Mouse (Mus musculus): ENCODE measurements around the gene Mast4. TPM values are rescaled to one million over a fixed set of nuclear protein-coding genes. Genes with fewer than 3 reads are reported as not detected.

Mast4 gene
- polyA plus RNA-seq, 1 experiment from 2014 or later: 41.8 TPM

- no peak overlapping the region for H3K4me3 ChIP-seq (replicated peaks; ENCODE audit: low read depth, low read length)
- peaks cover 15% of the 10 kb centered on the region for H3K4me1 ChIP-seq (ENCODE audit: control insufficient read depth, insufficient read depth, low read length)
- H3K27me3 ChIP-seq (ENCODE audit: control insufficient read depth, insufficient read depth, low read length): no peaks in the 10 kb centered on the region
- no peaks in the 10 kb centered on the region for H3K9me3 ChIP-seq (ENCODE audit: control insufficient read depth, low read length)
- ATAC-seq (ENCODE audit: low FRiP score, low TSS enrichment): no peak
- H3K4me2 ChIP-seq (ENCODE audit: low read length): no peak overlapping the region
- DNase-seq: no peak
- H3K36me3 ChIP-seq (ENCODE audit: control insufficient read depth, insufficient read depth, low read length): peaks cover 16% of the 10 kb centered on the region
- H3K27ac ChIP-seq (replicated peaks; ENCODE audit: low read depth, low read length): no peak overlapping the region
- H3K9ac ChIP-seq (replicated peaks; ENCODE audit: low read length): no peak overlapping the region
- 95% methylated on average over 10 of the region's 10 CpGs for WGBS
These were observed 572.1 kb downstream of the Mast4 start for GRCm38 (mm10) chr13:102762203-102762602.

GRCm38 (mm10) chr13:102761410-102761809, 572.9 kb downstream of the Mast4 start:
- Histone ChIP-seq H3K27me3 (ENCODE audit: control insufficient read depth, insufficient read depth, low read length) (no peaks in the 10 kb centered on the region), H3K9me3 (ENCODE audit: control insufficient read depth, low read length) (no peaks in the 10 kb centered on the region), H3K9ac (replicated peaks; ENCODE audit: low read length) (no peak overlapping the region), H3K27ac (replicated peaks; ENCODE audit: low read depth, low read length) (no peak overlapping the region), H3K36me3 (ENCODE audit: control insufficient read depth, insufficient read depth, low read length) (peaks cover 16% of the 10 kb centered on the region), H3K4me2 (ENCODE audit: low read length) (no peak overlapping the region), H3K4me3 (replicated peaks; ENCODE audit: low read depth, low read length) (no peak overlapping the region), H3K4me1 (ENCODE audit: control insufficient read depth, insufficient read depth, low read length) (peaks cover 15% of the 10 kb centered on the region)
- 88% methylated on average over 9 of the region's 9 CpGs for WGBS
- DNase-seq (no peak), ATAC-seq (ENCODE audit: low FRiP score, low TSS enrichment) (no peak)

GRCm38 (mm10) chr13:102758021-102758420, 576.3 kb downstream of the Mast4 start:
- ATAC-seq (ENCODE audit: low FRiP score, low TSS enrichment): no peak
- Histone ChIP-seq H3K36me3 (ENCODE audit: control insufficient read depth, insufficient read depth, low read length) (peaks cover 18% of the 10 kb centered on the region), H3K4me2 (ENCODE audit: low read length) (no peak overlapping the region), H3K4me3 (replicated peaks; ENCODE audit: low read depth, low read length) (no peak overlapping the region), H3K4me1 (ENCODE audit: control insufficient read depth, insufficient read depth, low read length) (no peaks in the 10 kb centered on the region), H3K27me3 (ENCODE audit: control insufficient read depth, insufficient read depth, low read length) (no peaks in the 10 kb centered on the region), H3K9me3 (ENCODE audit: control insufficient read depth, low read length) (no peaks in the 10 kb centered on the region), H3K9ac (replicated peaks; ENCODE audit: low read length) (no peak overlapping the region), H3K27ac (replicated peaks; ENCODE audit: low read depth, low read length) (no peak overlapping the region)
- DNase-seq: no peak
- WGBS: 93% methylated on average over 6 of the region's 6 CpGs

GRCm38 (mm10) chr13:102756071-102756470, 578.2 kb downstream of the Mast4 start:
- H3K9ac ChIP-seq (replicated peaks; ENCODE audit: low read length): no peak overlapping the region
- H3K27ac ChIP-seq (replicated peaks; ENCODE audit: low read depth, low read length): no peak overlapping the region
- no peaks in the 10 kb centered on the region for H3K4me1 ChIP-seq (ENCODE audit: control insufficient read depth, insufficient read depth, low read length)
- ATAC-seq (ENCODE audit: low FRiP score, low TSS enrichment): no peak
- H3K27me3 ChIP-seq (ENCODE audit: control insufficient read depth, insufficient read depth, low read length): no peaks in the 10 kb centered on the region
- no peak for DNase-seq
- H3K4me2 ChIP-seq (ENCODE audit: low read length): no peak overlapping the region
- no peak overlapping the region for H3K4me3 ChIP-seq (replicated peaks; ENCODE audit: low read depth, low read length)
- no peaks in the 10 kb centered on the region for H3K9me3 ChIP-seq (ENCODE audit: control insufficient read depth, low read length)
- 97% methylated on average over 8 of the region's 8 CpGs for WGBS
- peaks cover 21% of the 10 kb centered on the region for H3K36me3 ChIP-seq (ENCODE audit: control insufficient read depth, insufficient read depth, low read length)

GRCm38 (mm10) chr13:102755124-102755523, 579.2 kb downstream of the Mast4 start:
- Histone ChIP-seq H3K27me3 (ENCODE audit: control insufficient read depth, insufficient read depth, low read length) (no peaks in the 10 kb centered on the region), H3K27ac (replicated peaks; ENCODE audit: low read depth, low read length) (no peak overlapping the region), H3K4me1 (ENCODE audit: control insufficient read depth, insufficient read depth, low read length) (no peaks in the 10 kb centered on the region), H3K9ac (replicated peaks; ENCODE audit: low read length) (no peak overlapping the region), H3K9me3 (ENCODE audit: control insufficient read depth, low read length) (no peaks in the 10 kb centered on the region), H3K4me2 (ENCODE audit: low read length) (no peak overlapping the region), H3K36me3 (ENCODE audit: control insufficient read depth, insufficient read depth, low read length) (peaks cover 23% of the 10 kb centered on the region), H3K4me3 (replicated peaks; ENCODE audit: low read depth, low read length) (no peak overlapping the region)
- 95% methylated on average over 8 of the region's 8 CpGs for WGBS
- ATAC-seq (ENCODE audit: low FRiP score, low TSS enrichment) (no peak), DNase-seq (no peak)

- ATAC-seq (ENCODE audit: low FRiP score, low TSS enrichment) (no peak), DNase-seq (no peak)
- 0 out of 2 replicates have a peak, but pooled peaks cover 4% of the 10 kb centered on the region for H3K4me1 ChIP-seq (ENCODE audit: control insufficient read depth, insufficient read depth, low read length)
- H3K9ac ChIP-seq (replicated peaks; ENCODE audit: low read length): no peak overlapping the region
- no peaks in the 10 kb centered on the region for H3K27me3 ChIP-seq (ENCODE audit: control insufficient read depth, insufficient read depth, low read length)
- H3K27ac ChIP-seq (replicated peaks; ENCODE audit: low read depth, low read length): no peak overlapping the region
- peaks cover 28% of the 10 kb centered on the region for H3K36me3 ChIP-seq (ENCODE audit: control insufficient read depth, insufficient read depth, low read length)
- H3K9me3 ChIP-seq (ENCODE audit: control insufficient read depth, low read length): no peaks in the 10 kb centered on the region
- no peak overlapping the region for H3K4me3 ChIP-seq (replicated peaks; ENCODE audit: low read depth, low read length)
- H3K4me2 ChIP-seq (ENCODE audit: low read length): no peak overlapping the region
- WGBS: 85% methylated on average over 19 of the region's 19 CpGs
These were observed 580.4 kb downstream of the Mast4 start for GRCm38 (mm10) chr13:102753714-102754556.

GRCm38 (mm10) chr13:102749891-102750290, 584.4 kb downstream of the Mast4 start:
- no peaks in the 10 kb centered on the region for H3K9me3 ChIP-seq (ENCODE audit: control insufficient read depth, low read length)
- WGBS: 74% methylated on average over 10 of the region's 10 CpGs
- no peak overlapping the region for H3K9ac ChIP-seq (replicated peaks; ENCODE audit: low read length)
- DNase-seq: no peak
- H3K27ac ChIP-seq (replicated peaks; ENCODE audit: low read depth, low read length): no peak overlapping the region
- no peaks in the 10 kb centered on the region for H3K27me3 ChIP-seq (ENCODE audit: control insufficient read depth, insufficient read depth, low read length)
- 0 out of 2 replicates have a peak, but pooled peaks cover 4% of the 10 kb centered on the region for H3K4me1 ChIP-seq (ENCODE audit: control insufficient read depth, insufficient read depth, low read length)
- no peak overlapping the region for H3K4me2 ChIP-seq (ENCODE audit: low read length)
- ATAC-seq (ENCODE audit: low FRiP score, low TSS enrichment): no peak
- H3K36me3 ChIP-seq (ENCODE audit: control insufficient read depth, insufficient read depth, low read length): peaks cover 19% of the 10 kb centered on the region
- H3K4me3 ChIP-seq (replicated peaks; ENCODE audit: low read depth, low read length): no peak overlapping the region

- Histone ChIP-seq H3K27ac (replicated peaks; ENCODE audit: low read depth, low read length) (no peak overlapping the region), H3K9me3 (ENCODE audit: control insufficient read depth, low read length) (no peaks in the 10 kb centered on the region), H3K27me3 (ENCODE audit: control insufficient read depth, insufficient read depth, low read length) (no peaks in the 10 kb centered on the region), H3K36me3 (ENCODE audit: control insufficient read depth, insufficient read depth, low read length) (peaks cover 19% of the 10 kb centered on the region), H3K9ac (replicated peaks; ENCODE audit: low read length) (no peak overlapping the region), H3K4me2 (ENCODE audit: low read length) (no peak overlapping the region), H3K4me3 (replicated peaks; ENCODE audit: low read depth, low read length) (no peak overlapping the region), H3K4me1 (ENCODE audit: control insufficient read depth, insufficient read depth, low read length) (0 out of 2 replicates have a peak, but pooled peaks cover 4% of the 10 kb centered on the region)
- DNase-seq (peak; percentile 39), ATAC-seq (ENCODE audit: low FRiP score, low TSS enrichment) (no peak)
- 45% methylated on average over 6 of the region's 6 CpGs for WGBS
These were observed 585.1 kb downstream of the Mast4 start for GRCm38 (mm10) chr13:102749194-102749593.

Data from midbrain, embryonic 14.5 days (tissue).